Mouse (Mus musculus) liver, embryonic 14.5 days (tissue): ENCODE data around the gene Slc25a13. TPM values are rescaled to one million over a fixed set of nuclear protein-coding genes. Genes with fewer than 3 reads are reported as not detected.
"Not testable (repeated sequence)": the region's sequence is repeated elsewhere in the genome, so short reads cannot be mapped to it uniquely, and the experiment has no call there.

Experiments
- ATAC-seq: fragments of 200-750 bp; cut with Nextera tagmentation; 2 replicates; pipeline ENCODE4 v1.8.0; 2017; ENCODE audit warnings: moderate number of reproducible peaks, mild to moderate bottlenecking, moderate library complexity; ENCODE audit not compliant: insufficient read depth
- DNase-seq, 3 experiments: peaks; one replicate each; pipeline ENCODE4 v3.0.0-alpha.2; 2012 to 2013; ENCODE audit warnings: low read depth in 3 of 3, low spot score in 3 of 3
- H3K27ac ChIP-seq: fragments of 300-500 bp; sonication (generic); 2 replicates; pipeline ENCODE4 v1.5.1; 2014; ENCODE audit warnings: moderate library complexity, mild to moderate bottlenecking, control low read depth, inconsistent platforms
- H3K27me3 ChIP-seq: fragments of 300-500 bp; sonication (generic); 2 replicates; pipeline ENCODE4 v1.6.1; 2014; ENCODE audit warnings: mild to moderate bottlenecking, low read length, moderate library complexity; ENCODE audit not compliant: control insufficient read depth, insufficient read depth
- H3K36me3 ChIP-seq: fragments of 300-500 bp; sonication (generic); replicated peaks from 2 replicates; pipeline ENCODE4 v1.6.1; 2014; ENCODE audit warnings: low read depth; ENCODE audit not compliant: control insufficient read depth, insufficient read depth
- H3K4me1 ChIP-seq, 2 experiments: fragments of 200-500 bp in 1 of 2; fragments of 300-500 bp in 1 of 2; sonication (generic) in 1 of 2; replicated peaks; 2 replicates each; pipeline ENCODE4 v1.6.1; 2012 to 2014; ENCODE audit warnings: antibody characterized with exemption in 1 of 2, inconsistent platforms in 1 of 2, low read length in 1 of 2; ENCODE audit not compliant: control insufficient read depth in 2 of 2, insufficient read depth in 2 of 2
- H3K4me2 ChIP-seq: fragments of 300-500 bp; sonication (generic); 2 replicates; pipeline ENCODE4 v1.6.1; 2014; ENCODE audit warnings: low read depth, mild to moderate bottlenecking, control low read depth, moderate library complexity
- H3K4me3 ChIP-seq, 2 experiments: fragments of 200-500 bp in 1 of 2; fragments of 300-500 bp in 1 of 2; sonication (generic) in 1 of 2; 2 replicates each; pipeline ENCODE4 v1.5.1; 2012 to 2014; ENCODE audit warnings: low read depth in 2 of 2, low read length in 2 of 2, mild to moderate bottlenecking in 2 of 2, control low read depth in 1 of 2, inconsistent platforms in 1 of 2, moderate library complexity in 1 of 2; ENCODE audit not compliant: insufficient read depth in 1 of 2
- H3K9ac ChIP-seq: fragments of 300-500 bp; sonication (generic); replicated peaks from 2 replicates; pipeline ENCODE4 v1.6.1; 2014; ENCODE audit warnings: mild to moderate bottlenecking, control low read depth, moderate library complexity
- H3K9me3 ChIP-seq: fragments of 300-500 bp; sonication (generic); 2 replicates; pipeline ENCODE4 v1.6.1; 2016; ENCODE audit warnings: low read length, mixed read lengths; ENCODE audit not compliant: control insufficient read depth
- CTCF ChIP-seq: IDR thresholded peaks from 2 replicates; pipeline ENCODE4 v1.5.1; 2016; ENCODE audit warnings: antibody characterized with exemption, low read depth, control low read depth
- EP300 ChIP-seq: IDR thresholded peaks from 2 replicates; pipeline ENCODE4 v1.6.1; 2016; ENCODE audit warnings: antibody characterized with exemption, low read depth
- WGBS: fragments of 180-500 bp; shearing (Covaris S2); extraction: QIAGEN DNeasy Blood & Tissue Kit; methylation state at CpG from one replicate; pipeline ENCODE4 v1.1.7; 2014; ENCODE audit not compliant: insufficient replicate concordance; 5-methylcytosine and 5-hydroxymethylcytosine counted together
- polyA plus RNA-seq, 2 experiments: library from polyadenylated mRNA; depleted of rRNA in 1 of 2; stranded (reverse) in 1 of 2; unstranded in 1 of 2; fragments of >200 nt; fragmentation: Nextera tagmentation in 1 of 2; extraction: Ambion mirVana in 1 of 2; gene quantifications; 2 replicates each; pipeline versions ENCODE4 v1.2.1 to v1.2.3; 2012 to 2014

Slc25a13 gene
- polyA plus RNA-seq, 2 experiments = 11.6 to 26.0 TPM

DNA sequence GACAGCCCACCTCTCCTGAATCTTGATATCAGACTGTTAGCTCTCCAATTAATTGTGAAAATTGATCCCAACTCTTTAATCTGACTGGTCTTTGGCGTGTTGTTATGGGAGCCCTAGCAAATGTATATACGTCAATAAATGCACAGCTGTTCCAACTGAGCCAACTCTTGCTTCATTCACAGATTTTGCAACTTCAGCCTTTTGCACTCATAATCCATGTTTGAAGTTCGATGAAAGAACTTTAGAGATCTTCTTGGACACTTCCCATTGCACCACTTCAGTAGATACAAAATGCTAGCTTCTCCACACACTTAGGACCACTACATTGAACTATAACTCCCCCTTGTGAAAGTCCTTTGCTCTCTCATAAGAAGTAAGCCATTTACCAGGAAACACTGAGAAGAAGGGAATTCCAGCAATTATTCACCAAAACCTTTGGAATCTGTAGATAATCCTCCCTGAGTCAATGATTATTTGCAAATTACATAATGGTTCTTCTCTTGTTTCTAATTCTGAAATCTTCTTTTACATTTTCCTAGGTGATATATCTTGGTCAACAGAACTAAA, 11.3 kb downstream of the Slc25a13 start:
- H3K27me3 ChIP-seq = no peaks in the 10 kb centered on the region
- ATAC-seq (no peak), DNase-seq (no peak)
- no peak overlapping the region for H3K9ac ChIP-seq
- WGBS = 64% methylated on average over 3 of the region's 3 CpGs
- no peak overlapping the region for H3K4me2 ChIP-seq
- H3K4me3 ChIP-seq = no peak overlapping the region
- no peak overlapping the region for H3K27ac ChIP-seq
- TF ChIP-seq EP300 (no peak), CTCF (no peak)
- H3K36me3 ChIP-seq = no peaks in the 10 kb centered on the region
- H3K4me1 ChIP-seq = peaks cover 22 to 45% of the 10 kb centered on the region in 2 experiments
- no peaks in the 10 kb centered on the region for H3K9me3 ChIP-seq

DNA sequence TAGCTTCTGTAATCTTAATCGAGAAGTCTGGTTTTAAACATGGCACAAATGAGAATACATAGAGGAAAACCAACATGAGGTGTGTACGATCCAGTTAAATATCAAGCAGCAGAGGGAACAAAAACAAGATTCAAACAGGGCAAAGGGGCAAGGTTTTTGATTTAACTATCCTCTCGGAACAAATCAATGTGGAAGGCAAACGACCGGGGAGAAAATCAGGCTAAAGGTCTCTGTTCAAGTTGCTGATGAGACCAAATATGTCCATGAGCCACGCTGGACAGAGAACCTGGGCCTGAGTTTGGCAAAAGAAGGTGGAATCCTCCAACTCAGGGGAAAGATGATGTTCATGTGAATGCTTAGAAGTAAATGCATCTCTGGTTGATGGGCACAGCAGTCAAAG, 14.5 kb downstream of the Slc25a13 start:
- no peaks in the 10 kb centered on the region for H3K27me3 ChIP-seq
- DNase-seq (no peak), ATAC-seq (no peak)
- TF ChIP-seq EP300 = no peak
- TF ChIP-seq CTCF = no peak
- H3K9ac ChIP-seq = no peak overlapping the region
- H3K4me2 ChIP-seq = no peak overlapping the region
- peaks cover 6 to 16% of the 10 kb centered on the region in 2 experiments for H3K4me1 ChIP-seq
- H3K9me3 ChIP-seq = no peaks in the 10 kb centered on the region
- H3K36me3 ChIP-seq = no peaks in the 10 kb centered on the region
- no peak overlapping the region for H3K4me3 ChIP-seq
- no peak overlapping the region for H3K27ac ChIP-seq
- WGBS = 69% methylated on average over 6 of the region's 6 CpGs

DNA sequence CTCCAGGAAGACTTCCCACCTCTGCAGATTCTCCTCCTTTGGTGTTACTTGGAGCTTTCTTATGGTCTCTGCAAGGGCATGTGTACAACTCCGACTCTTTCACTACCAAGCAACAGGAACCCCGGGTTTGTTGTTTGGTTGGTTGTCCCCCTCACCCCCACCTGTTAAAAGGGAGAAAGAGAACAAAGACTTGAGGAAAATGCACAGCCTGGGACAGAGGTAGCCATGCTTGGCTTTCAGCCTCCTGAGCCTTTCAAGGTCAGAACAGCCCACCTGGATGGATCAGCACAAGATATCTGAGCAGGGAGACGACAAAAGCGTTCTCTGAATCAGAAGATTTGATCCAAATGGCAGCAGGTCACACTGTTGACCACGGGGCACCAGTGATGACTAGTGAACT, 15.0 kb downstream of the Slc25a13 start:
- 73% methylated on average over 5 of the region's 5 CpGs for WGBS
- H3K27ac ChIP-seq = no peak overlapping the region
- H3K4me3 ChIP-seq = no peak overlapping the region
- no peaks in the 10 kb centered on the region for H3K9me3 ChIP-seq
- H3K36me3 ChIP-seq = no peaks in the 10 kb centered on the region
- no peak overlapping the region for H3K4me2 ChIP-seq
- no peak overlapping the region for H3K9ac ChIP-seq
- TF ChIP-seq EP300 (no peak), CTCF (no peak)
- ATAC-seq = no peak
- DNase-seq = no peak
- H3K27me3 ChIP-seq = no peaks in the 10 kb centered on the region
- peaks cover 2 to 11% of the 10 kb centered on the region in 2 experiments for H3K4me1 ChIP-seq

DNA sequence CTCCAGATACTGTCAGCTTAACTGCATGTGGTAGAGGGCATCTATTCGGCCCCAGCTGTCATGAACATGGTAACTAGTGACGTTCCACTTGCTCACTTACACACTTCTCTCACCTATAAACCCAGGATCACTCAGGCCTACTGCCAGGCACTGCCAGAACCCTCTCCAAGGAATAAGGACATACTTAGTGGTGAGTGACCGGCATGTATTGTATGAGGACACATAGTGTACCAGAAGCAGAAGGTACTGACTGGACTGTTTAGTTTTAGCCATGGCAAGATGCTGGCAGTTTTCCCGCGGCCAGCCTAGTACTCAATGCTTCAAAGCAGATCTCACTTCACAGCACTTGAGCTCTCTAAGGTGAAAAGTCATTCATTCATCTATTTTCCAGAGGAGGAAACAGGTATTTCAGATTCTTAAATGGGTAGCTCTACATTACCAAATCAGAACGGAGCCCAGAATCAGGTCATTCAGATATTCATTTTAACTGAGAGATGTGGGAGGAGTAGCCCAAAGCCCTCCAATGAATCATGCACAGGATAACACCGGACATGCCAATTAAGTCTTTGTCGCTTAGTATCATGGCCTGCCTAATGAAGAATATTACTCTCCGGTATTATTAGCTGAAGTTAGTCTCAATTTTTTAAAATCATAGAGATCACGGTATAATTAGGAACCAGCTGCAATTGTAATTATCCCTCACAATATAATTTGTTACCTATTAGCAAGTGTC, 17.7 kb downstream of the Slc25a13 start:
- H3K27me3 ChIP-seq = no peaks in the 10 kb centered on the region
- H3K4me1 ChIP-seq = peaks cover 0 to 7% of the 10 kb centered on the region in 2 experiments; a peak in 2 of 4 replicates
- H3K9ac ChIP-seq = no peak overlapping the region
- H3K4me3 ChIP-seq = no peak overlapping the region
- H3K36me3 ChIP-seq = no peaks in the 10 kb centered on the region
- 81% methylated on average over 10 of the region's 10 CpGs for WGBS
- no peak overlapping the region for H3K4me2 ChIP-seq
- no peak for TF ChIP-seq CTCF
- no peak for TF ChIP-seq EP300
- ATAC-seq (no peak), DNase-seq (no peak)
- no peaks in the 10 kb centered on the region for H3K9me3 ChIP-seq
- H3K27ac ChIP-seq = no peak overlapping the region

DNA sequence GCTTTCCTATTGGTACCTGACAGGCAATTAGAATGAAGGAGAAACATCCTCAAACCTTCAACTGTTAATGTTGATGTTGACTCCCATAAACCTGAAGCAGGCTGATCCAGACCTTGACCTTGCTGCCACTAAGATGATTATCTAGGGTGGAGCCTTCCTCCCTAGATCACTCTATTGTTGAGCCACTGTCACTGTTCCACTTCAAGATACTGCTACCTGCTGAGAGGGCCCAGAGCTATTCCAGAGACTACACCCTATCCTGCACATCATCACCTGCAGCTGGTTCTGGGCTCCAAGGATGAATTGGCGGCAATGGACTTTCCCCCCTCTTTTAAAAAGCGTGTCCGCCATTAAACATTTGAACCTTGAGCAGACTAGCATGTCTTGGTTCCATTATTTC, 18.9 kb downstream of the Slc25a13 start:
- H3K9me3 ChIP-seq, H3K4me3 ChIP-seq, H3K27me3 ChIP-seq, DNase-seq, H3K9ac ChIP-seq, H3K4me1 ChIP-seq, ATAC-seq, H3K36me3 ChIP-seq, H3K27ac ChIP-seq, H3K4me2 ChIP-seq: not testable (repeated sequence)
- WGBS = 87% methylated on average over 3 of the region's 3 CpGs
